Mouse (Mus musculus): ENCODE data around the gene Shc3.

- TF ChIP-seq CTCF (conservative IDR thresholded peaks at IDR 0.05 in 1 of 2, IDR thresholded peaks at IDR 0.05 in 1 of 2; ENCODE audit: low read depth in 2 of 2, low read length in 2 of 2), result peak in 1 of 2 experiments; percentile 74; a peak in 2 of 4 replicates
- no peak for TF ChIP-seq CHD2 (IDR thresholded peaks at IDR 0.05; ENCODE audit: low read length)
- TF ChIP-seq TBP (conservative IDR thresholded peaks at IDR 0.05; ENCODE audit: low read depth, low read length), result no peak
- TF ChIP-seq EP300 (IDR thresholded peaks at IDR 0.05; ENCODE audit: low read length), result no peak
- no peak for TF ChIP-seq POLR2A (IDR thresholded peaks at IDR 0.05; ENCODE audit: low read depth, low read length)
These were observed 145.6 kb downstream of the Shc3 start for GRCm38 (mm10) chr13:51423647-51424046.

Measured in CH12.LX (cell line).